Mouse (Mus musculus): Measurements from ENCODE around the gene Arhgef3. TPM values are rescaled to one million over a fixed set of nuclear protein-coding genes. Genes with fewer than 3 reads are reported as not detected.

The Arhgef3 gene
- polyA plus RNA-seq (2015; fragmentation: Nextera tagmentation; extraction: Ambion mirVana): 22.8 and 35.7 TPM in 2 replicates

GRCm38 (mm10) chr14:27114362-27115274 is at the start of gene Arhgef3:
TSS of gene Arhgef3 (plus strand) at chr14:27114899.

DNA sequence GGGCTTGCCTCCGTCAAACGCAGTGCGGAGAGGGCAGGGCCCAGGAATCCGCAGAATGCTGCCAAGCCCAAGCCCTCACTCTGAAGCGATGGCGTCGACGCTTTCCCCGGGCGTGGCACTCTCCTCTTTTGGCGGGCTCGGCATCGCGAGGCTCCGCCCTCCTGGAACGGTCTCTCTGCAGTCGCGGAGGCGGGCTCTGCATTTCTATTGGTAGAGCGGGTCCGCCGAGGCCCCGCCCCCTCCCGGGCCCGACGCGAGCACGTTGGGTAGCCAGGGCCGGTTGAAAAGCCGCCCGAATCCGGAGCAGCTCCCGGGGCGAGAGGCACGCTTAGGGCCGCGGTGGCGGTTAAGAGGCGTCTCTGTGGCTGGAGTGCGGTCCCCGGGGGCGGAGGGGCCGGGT is 313.9 kb downstream of the Arhgef3 start, which contains the start of gene Fam208a:
Gene Fam208a, plus strand, starts transcription at position 262 of the 400 bp plus-strand sequence.

Small RNAs within 50 kb of the gene (microRNA-seq; reads per million reads assigned to microRNA genes)
- not detected for gene Gm23633 (ENCODE audit: borderline replicate concordance, insufficient number of aligned reads)

Other genes starting within 250 kb of the Arhgef3 start
- gene Asb14, start 220.3 kb upstream of the Arhgef3 start, polyA plus RNA-seq (2015; fragmentation: Nextera tagmentation; extraction: Ambion mirVana): 0.17 and 0.21 TPM in 2 replicates
- 34.7 and 46.5 TPM in 2 replicates for gene Appl1, start 143.7 kb upstream of the Arhgef3 start, polyA plus RNA-seq (2015; fragmentation: Nextera tagmentation; extraction: Ambion mirVana)
- gene Hesx1, start 120.5 kb upstream of the Arhgef3 start, polyA plus RNA-seq (2015; fragmentation: Nextera tagmentation; extraction: Ambion mirVana): 0.57 and 1.1 TPM in 2 replicates
- 1.3 and 1.7 TPM in 2 replicates for gene Il17rd, start 76.0 kb upstream of the Arhgef3 start, polyA plus RNA-seq (2015; fragmentation: Nextera tagmentation; extraction: Ambion mirVana)

All from adrenal gland, postnatal 0 days (tissue).